Mouse (Mus musculus) hindbrain, postnatal 0 days (tissue): ENCODE data around the gene Gm37240. TPM values are rescaled to one million over a fixed set of nuclear protein-coding genes. Genes with fewer than 3 reads are reported as not detected.

Source experiments
- ATAC-seq: fragments of 200-750 bp; cut with Nextera tagmentation; 2 replicates; pipeline ENCODE4 v1.8.0; 2017; ENCODE audit warnings: mild to moderate bottlenecking, moderate TSS enrichment, moderate library complexity
- DNase-seq: peaks from one replicate; pipeline ENCODE4 v3.0.0-alpha.2; 2015; ENCODE audit warnings: low spot score
- H3K27ac ChIP-seq: fragments of 300-500 bp; sonication (generic); 2 replicates; pipeline ENCODE4 v1.5.1; 2014; ENCODE audit warnings: mild to moderate bottlenecking
- H3K27me3 ChIP-seq: fragments of 300-500 bp; sonication (generic); 2 replicates; pipeline ENCODE4 v1.6.1; 2014; ENCODE audit warnings: low read length, mixed read lengths; ENCODE audit not compliant: insufficient read depth
- H3K36me3 ChIP-seq: fragments of 300-500 bp; sonication (generic); 2 replicates; pipeline ENCODE4 v1.6.1; 2014; ENCODE audit warnings: low read length, mixed read lengths; ENCODE audit not compliant: insufficient read depth
- H3K4me1 ChIP-seq: fragments of 300-500 bp; sonication (generic); 2 replicates; pipeline ENCODE4 v1.6.1; 2014; ENCODE audit warnings: antibody characterized with exemption, low read length, mixed read lengths; ENCODE audit not compliant: insufficient read depth
- H3K4me2 ChIP-seq: fragments of 300-500 bp; sonication (generic); 2 replicates; pipeline ENCODE4 v1.6.1; 2014; ENCODE audit warnings: low read depth, mild to moderate bottlenecking, low read length, moderate library complexity, mixed read lengths
- H3K4me3 ChIP-seq: fragments of 300-500 bp; sonication (generic); 2 replicates; pipeline ENCODE4 v1.5.1; 2014; ENCODE audit warnings: low read length
- H3K9ac ChIP-seq: fragments of 300-500 bp; sonication (generic); replicated peaks from 2 replicates; pipeline ENCODE4 v1.6.1; 2014; ENCODE audit warnings: mild to moderate bottlenecking, low read length, moderate library complexity, mixed read lengths
- H3K9me3 ChIP-seq: fragments of 300-500 bp; sonication (generic); 2 replicates; pipeline ENCODE4 v1.6.1; 2016; ENCODE audit warnings: low read length, mixed read lengths
- CTCF ChIP-seq: IDR thresholded peaks from 2 replicates; pipeline ENCODE4 v1.5.1; 2016; ENCODE audit warnings: antibody characterized with exemption, control low read depth, low read depth
- WGBS: fragments of 180-500 bp; shearing (Covaris S2); extraction: QIAGEN DNeasy Blood & Tissue Kit; methylation state at CpG from one replicate; pipeline ENCODE4 v1.1.7; 2014; 5-methylcytosine and 5-hydroxymethylcytosine counted together
- polyA plus RNA-seq: library from polyadenylated mRNA; unstranded; fragments of >200 nt; fragmentation: Nextera tagmentation; extraction: Ambion mirVana; gene quantifications from 2 replicates; pipeline ENCODE4 v1.2.1, GENCODE M21; 2015
- total RNA-seq: library from RNA; depleted of rRNA; stranded (reverse); fragments of >200 nt; gene quantifications from 2 replicates; pipeline ENCODE4 v1.2.3, GENCODE M21; 2014

The Gm37240 gene
- total and polyA plus RNA-seq, 2 experiments from 2014 or later, result 1.5 TPM; not detected in 1

DNA sequence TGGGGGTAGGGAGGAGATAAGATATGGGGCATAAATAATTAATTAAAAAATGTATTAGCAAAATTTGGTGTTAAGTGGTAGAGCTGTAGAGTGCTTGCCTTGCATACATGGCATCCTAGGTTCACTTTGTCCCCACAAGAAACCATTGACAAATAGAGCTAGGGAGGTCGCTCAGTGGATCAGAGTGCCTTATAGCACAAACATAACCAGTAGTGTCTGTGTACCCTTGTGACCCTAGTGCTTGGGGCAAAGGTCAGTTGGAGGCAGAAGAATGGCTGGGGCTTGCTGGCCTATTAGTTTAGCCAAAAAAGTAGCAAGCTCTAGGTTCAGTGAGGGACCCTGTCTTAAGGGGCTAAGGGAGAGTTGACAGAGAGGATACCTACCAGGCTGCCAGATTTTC is 1026.6 kb downstream of the Gm37240 start:
- WGBS, result 90% methylated on average over 1 of the region's 1 CpGs
- TF ChIP-seq CTCF, result no peak

DNA sequence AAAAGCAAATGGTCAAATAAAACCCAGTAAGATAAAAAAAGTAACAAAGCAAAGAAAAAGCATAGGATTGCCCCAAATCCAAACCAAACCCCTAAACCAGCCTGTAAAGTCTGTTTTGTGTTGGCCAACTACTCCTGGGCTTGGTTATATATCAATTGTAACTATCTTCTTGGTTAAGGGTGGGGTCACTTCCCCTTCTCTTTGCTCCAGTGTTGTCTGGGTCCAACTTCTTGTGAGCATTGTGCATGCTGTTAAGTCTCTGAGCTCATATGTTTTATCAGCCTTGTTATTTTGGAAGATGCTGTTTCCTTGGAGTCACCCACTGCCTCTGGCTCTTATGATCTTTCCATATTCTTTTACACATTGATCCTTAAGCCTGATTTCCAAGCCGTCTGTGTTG is 1032.9 kb downstream of the Gm37240 start:
- 95% methylated on average over 1 of the region's 1 CpGs for WGBS
- TF ChIP-seq CTCF, result no peak
- no peak overlapping the region for H3K9ac ChIP-seq
- no peak overlapping the region for H3K27ac ChIP-seq
- ATAC-seq (no peak), DNase-seq (no peak)
- no peaks in the 10 kb centered on the region for H3K36me3 ChIP-seq
- no peak overlapping the region for H3K4me2 ChIP-seq
- no peaks in the 10 kb centered on the region for H3K9me3 ChIP-seq
- no peak overlapping the region for H3K4me3 ChIP-seq
- no peaks in the 10 kb centered on the region for H3K27me3 ChIP-seq
- no peaks in the 10 kb centered on the region for H3K4me1 ChIP-seq

More for the DNA sequence above, 1026.6 kb downstream of the Gm37240 start:
- Histone ChIP-seq H3K4me2 (no peak overlapping the region), H3K4me1 (no peaks in the 10 kb centered on the region), H3K9me3 (no peaks in the 10 kb centered on the region), H3K27me3 (no peaks in the 10 kb centered on the region), H3K36me3 (no peaks in the 10 kb centered on the region), H3K27ac (no peak overlapping the region), H3K4me3 (no peak overlapping the region), H3K9ac (no peak overlapping the region)
- DNase-seq (no peak), ATAC-seq (no peak)

- no peak for DNase-seq
- H3K4me1 ChIP-seq, result no peaks in the 10 kb centered on the region
- no peak overlapping the region for H3K4me2 ChIP-seq
- WGBS, result 87% methylated on average over 7 of the region's 7 CpGs
- H3K27me3 ChIP-seq, result no peaks in the 10 kb centered on the region
- H3K27ac ChIP-seq, result no peak overlapping the region
- no peak overlapping the region for H3K9ac ChIP-seq
- no peak for TF ChIP-seq CTCF
- H3K9me3 ChIP-seq, result no peaks in the 10 kb centered on the region
- ATAC-seq, result no peak
- H3K4me3 ChIP-seq, result no peak overlapping the region
- no peaks in the 10 kb centered on the region for H3K36me3 ChIP-seq
Observed at GRCm38 (mm10) chr3:84852877-84853276, 1034.4 kb downstream of the Gm37240 start.

DNA sequence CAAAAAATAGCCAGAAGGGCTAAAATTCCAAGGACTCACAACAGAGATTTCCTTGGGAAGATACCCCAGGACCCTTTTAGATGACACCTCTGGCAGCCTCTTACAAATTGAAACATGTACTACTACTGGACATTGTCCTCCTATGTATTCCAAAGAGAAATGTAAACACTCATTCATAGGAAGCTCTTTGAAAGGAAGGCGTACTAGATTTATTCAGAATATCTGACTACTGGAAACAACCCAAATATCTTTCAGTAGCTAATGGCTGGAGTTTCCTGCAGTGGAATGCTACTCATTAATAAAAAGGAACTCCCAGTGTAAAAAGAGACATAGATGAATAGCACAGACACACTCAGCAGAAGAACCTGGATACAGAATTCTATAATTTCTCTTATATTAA is 1035.5 kb downstream of the Gm37240 start:
- no peaks in the 10 kb centered on the region for H3K36me3 ChIP-seq
- no peaks in the 10 kb centered on the region for H3K27me3 ChIP-seq
- no peak overlapping the region for H3K4me2 ChIP-seq
- H3K4me1 ChIP-seq, result no peaks in the 10 kb centered on the region
- H3K9me3 ChIP-seq, result no peaks in the 10 kb centered on the region
- ATAC-seq, result no peak
- H3K27ac ChIP-seq, result no peak overlapping the region
- no peak overlapping the region for H3K4me3 ChIP-seq
- WGBS, result 51% methylated on average over 1 of the region's 1 CpGs
- no peak overlapping the region for H3K9ac ChIP-seq
- no peak for DNase-seq
- no peak for TF ChIP-seq CTCF

- Histone ChIP-seq H3K4me2 (no peak overlapping the region), H3K27ac (no peak overlapping the region), H3K27me3 (no peaks in the 10 kb centered on the region), H3K36me3 (no peaks in the 10 kb centered on the region), H3K9me3 (no peaks in the 10 kb centered on the region), H3K4me3 (no peak overlapping the region), H3K9ac (no peak overlapping the region), H3K4me1 (no peaks in the 10 kb centered on the region)
- no peak for DNase-seq
- ATAC-seq, result no peak
- WGBS, result 94% methylated on average over 1 of the region's 1 CpGs
- TF ChIP-seq CTCF, result no peak
Observed at GRCm38 (mm10) chr3:84850418-84850817, 1036.9 kb downstream of the Gm37240 start.

DNA sequence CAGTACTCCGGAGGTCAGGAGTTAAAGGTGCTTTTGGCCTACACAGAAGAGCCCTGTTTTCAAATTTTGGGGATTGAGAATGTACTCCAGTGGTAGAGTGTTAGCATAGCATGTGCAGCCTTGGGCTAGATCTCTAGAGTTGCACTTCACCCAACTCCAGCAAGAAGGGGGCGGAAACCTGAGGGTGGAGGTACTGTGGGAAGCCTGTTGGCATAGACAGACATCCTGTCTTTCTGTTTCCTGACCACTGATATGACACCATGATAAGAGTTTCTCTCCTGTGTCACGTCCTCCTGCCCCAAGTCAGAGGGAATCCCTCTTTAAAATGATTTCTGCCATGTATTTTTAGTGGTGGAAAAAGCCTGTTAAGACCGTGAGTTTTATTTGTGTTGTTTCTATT is 1038.5 kb downstream of the Gm37240 start:
- ATAC-seq (no peak), DNase-seq (no peak)
- WGBS, result 89% methylated on average over 4 of the region's 4 CpGs
- H3K4me3 ChIP-seq, result no peak overlapping the region
- TF ChIP-seq CTCF, result no peak
- H3K27me3 ChIP-seq, result no peaks in the 10 kb centered on the region
- no peak overlapping the region for H3K27ac ChIP-seq
- H3K36me3 ChIP-seq, result no peaks in the 10 kb centered on the region
- no peaks in the 10 kb centered on the region for H3K4me1 ChIP-seq
- no peak overlapping the region for H3K4me2 ChIP-seq
- H3K9me3 ChIP-seq, result no peaks in the 10 kb centered on the region
- H3K9ac ChIP-seq, result no peak overlapping the region

DNA sequence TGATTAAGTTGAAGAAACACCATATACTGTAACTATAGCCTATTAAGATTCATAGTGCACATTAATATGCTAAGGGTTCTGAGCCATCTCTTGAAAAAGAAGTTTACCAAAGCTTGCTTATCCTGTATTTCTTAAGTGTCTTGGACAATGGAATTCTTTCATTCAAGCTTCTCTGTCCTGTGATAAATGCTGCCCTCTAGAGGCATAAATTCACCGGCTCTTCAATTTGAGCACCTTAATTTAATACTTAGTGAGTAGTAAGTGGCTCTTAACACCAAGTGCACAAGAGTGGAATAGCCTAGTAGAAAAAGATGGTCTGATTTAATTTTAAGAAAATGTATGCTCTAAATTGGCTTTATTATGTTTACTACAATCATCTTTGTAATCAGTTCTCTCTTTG is 1043.7 kb downstream of the Gm37240 start:
- Histone ChIP-seq H3K4me3 (no peak overlapping the region), H3K27ac (no peak overlapping the region), H3K27me3 (no peaks in the 10 kb centered on the region), H3K4me2 (no peak overlapping the region), H3K9me3 (no peaks in the 10 kb centered on the region), H3K9ac (no peak overlapping the region), H3K36me3 (no peaks in the 10 kb centered on the region), H3K4me1 (no peaks in the 10 kb centered on the region)
- DNase-seq (peak; percentile 87), ATAC-seq (peak; percentile 32; the same call in 1 of the 2 replicates)
- WGBS, result 22% methylated on average over 1 of the region's 1 CpGs
- peak; percentile 74 for TF ChIP-seq CTCF
